Mouse (Mus musculus) embryo, embryonic 10.5 days (tissue): ENCODE measurements around the gene Synm.

Source experiments
- DNase-seq: peaks from one replicate; pipeline ENCODE4 v3.0.0-alpha.2; 2015; ENCODE audit warnings: low spot score

Gene Synm

GRCm38 (mm10) chr7:67759629-67759995 is at the start of gene Synm:
Gene Synm, minus strand, starts transcription at chr7:67759742.
- peak; percentile 91 for DNase-seq

- DNase-seq: no peak
Observed at GRCm38 (mm10) chr7:67803857-67804215, 44.3 kb upstream of the Synm start.

GRCm38 (mm10) chr7:67803015-67803856 is 43.7 kb upstream of the Synm start:
- DNase-seq: peak; percentile 85

DNA sequence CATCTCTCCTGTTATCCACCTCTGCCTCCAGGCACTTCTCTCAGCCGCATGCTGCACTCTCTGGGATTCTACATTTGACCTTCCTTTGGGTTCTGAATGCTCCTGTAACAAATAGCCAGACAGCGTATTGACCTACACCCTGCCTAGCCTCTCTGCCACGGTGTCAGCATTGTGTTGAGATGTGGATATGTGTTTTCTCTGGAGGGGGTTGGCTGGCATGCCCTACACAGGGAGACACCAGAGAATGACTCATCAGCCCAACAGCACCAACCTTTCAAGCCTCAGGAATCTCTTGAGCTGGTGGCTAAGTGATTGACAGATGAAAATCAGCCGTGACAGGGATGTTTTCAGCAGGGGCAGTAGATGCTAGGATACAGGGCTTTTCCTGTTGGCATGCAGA is 41.5 kb upstream of the Synm start:
- no peak for DNase-seq

- DNase-seq: no peak
Observed at GRCm38 (mm10) chr7:67800547-67800946, 41.0 kb upstream of the Synm start.

DNA sequence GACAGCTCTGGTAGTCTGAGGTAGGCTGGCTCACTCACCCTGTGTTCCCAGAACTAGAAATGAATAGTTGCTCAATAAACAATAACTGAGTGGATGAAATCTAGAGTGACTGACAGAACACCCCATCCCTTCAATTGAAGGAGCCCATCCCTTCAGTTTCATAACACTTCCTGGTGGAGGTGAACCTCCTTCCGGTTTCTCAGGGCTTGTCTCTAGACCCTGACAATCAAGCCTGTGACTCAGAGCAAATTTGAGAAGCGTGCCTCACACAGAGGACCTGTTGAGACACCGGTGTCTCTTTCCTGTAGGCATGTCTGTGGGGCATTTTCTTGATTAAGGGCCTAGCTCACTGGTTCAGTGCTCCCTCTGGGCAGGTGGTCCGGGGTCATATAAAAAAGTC is 38.9 kb upstream of the Synm start:
- no peak for DNase-seq

DNA sequence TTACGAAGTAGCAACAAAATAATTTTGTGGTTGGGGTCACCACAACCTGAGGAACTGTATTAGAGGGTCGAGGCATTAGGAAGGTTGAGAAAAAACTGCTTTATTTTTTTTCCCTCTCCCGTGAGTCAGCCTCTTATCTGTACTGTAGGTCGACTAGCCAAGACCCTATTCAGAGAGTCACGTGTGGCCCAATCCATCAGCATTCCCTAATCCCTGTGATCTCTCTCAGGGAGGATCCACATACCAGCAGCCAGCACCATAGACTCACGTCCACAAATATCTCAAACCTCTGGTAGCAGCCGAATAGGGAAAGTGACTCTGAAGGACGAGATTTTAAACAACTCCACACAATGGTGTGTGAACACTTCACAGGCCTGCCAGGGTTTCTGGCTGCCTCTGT is 37.5 kb upstream of the Synm start:
- no peak for DNase-seq

DNA sequence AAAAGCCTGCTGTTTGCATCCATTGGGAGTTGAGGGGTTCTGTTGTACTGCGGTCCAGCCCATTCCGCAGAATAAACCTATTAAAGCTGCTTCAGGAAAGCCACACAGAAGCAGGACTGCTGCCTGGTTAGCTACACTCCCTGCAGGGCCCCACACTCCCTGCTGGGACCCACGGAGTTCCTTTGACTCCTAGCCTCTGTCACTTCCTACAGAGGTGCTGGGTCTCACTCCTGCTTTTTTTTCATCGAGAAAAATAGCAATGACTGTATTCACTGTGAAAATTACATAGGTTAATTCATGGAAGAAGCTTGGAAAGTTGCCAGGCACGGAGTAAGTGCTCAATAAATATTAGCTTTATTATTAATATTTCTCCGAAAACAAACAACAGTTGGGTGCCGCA is 33.9 kb upstream of the Synm start:
- no peak for DNase-seq

DNA sequence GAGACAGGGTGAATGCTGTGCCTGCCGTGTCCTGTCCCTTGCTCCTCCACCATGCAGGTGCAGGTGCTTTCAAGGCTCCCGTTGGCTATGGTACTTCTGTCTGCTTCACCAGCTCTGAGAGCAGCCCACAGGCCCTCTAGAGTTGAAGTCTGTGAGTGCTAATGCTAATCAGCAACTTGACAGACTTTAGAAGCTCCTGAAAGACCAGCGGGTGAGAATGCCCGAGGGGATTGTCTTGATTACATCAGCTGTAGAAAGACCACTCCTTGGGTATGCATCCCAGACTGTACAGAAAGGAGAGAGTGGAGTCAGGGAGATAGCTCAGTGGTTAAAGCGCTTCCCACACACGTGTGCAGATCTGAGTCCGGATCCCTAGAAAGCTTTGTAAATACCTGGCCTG is 31.7 kb upstream of the Synm start:
- DNase-seq: no peak

DNA sequence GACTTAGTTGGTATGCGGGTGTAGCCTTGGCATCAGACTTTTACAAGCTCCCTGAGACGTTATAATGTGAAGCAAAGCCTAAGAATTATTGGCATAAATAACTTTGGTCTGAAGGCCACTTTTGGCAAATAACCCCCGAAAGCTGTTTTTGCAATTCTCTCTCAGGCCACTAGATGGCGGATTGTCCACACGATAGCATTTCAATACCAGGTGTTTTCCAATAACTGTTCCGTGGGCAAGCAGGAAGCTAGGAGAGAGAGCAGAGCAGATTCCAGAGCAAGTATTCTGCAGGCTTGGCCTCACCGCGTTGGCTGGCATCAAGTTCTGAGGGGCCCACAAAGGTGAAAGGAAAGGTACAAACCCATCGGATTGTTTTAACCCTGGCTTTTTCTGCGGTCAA is 29.2 kb upstream of the Synm start:
- peak; percentile 89 for DNase-seq

DNA sequence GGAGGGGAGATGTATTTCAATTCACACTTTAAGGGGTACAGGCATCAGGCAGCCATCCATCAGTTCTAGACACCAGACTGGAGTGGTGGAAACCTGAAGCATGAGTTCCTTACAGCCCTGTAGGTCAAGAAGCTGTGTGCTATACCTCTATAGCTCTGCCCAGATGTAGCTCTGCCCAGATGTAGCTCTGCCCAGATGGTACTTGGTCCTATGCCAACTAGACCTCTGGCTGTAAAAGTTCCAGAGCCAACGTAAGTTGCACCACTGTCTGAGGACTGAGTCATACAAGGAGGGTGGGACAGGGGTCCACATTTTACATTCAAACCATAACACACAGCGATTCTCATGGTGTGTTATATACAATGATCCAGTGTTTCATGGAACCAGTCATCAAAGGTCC is 28.3 kb upstream of the Synm start:
- no peak for DNase-seq

DNA sequence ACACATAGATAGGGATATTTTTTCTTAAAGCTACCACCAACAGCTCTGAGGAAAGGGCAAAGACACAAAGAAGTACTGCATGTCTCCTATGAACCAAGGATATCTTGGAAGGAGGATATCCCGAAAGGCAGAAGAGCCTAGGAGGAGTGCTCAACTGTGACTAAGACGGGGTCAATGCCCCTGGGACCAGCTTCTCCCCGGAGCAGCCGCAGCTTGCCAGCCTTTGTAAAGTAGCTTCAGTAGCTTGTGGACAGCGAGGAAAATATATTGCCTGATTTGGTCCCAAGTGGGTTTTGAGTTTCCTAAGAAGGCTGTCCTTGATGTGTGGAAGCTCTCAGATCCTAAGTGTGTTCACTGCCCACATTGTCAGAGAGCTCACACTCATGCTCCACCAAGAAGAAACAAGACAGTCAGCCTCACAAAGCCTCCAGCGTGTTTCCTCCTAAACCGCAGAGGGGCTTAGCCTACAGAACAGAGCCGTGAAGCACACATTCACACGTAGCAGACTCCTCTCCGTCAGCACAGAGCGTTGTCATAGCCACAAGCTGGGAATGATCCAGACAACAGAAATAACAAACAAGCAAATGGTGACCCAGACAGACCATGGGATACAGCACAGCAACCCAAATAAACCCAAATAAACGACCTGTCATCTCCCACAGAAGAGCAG is 17.2 kb upstream of the Synm start:
- DNase-seq: peak; percentile 33

DNA sequence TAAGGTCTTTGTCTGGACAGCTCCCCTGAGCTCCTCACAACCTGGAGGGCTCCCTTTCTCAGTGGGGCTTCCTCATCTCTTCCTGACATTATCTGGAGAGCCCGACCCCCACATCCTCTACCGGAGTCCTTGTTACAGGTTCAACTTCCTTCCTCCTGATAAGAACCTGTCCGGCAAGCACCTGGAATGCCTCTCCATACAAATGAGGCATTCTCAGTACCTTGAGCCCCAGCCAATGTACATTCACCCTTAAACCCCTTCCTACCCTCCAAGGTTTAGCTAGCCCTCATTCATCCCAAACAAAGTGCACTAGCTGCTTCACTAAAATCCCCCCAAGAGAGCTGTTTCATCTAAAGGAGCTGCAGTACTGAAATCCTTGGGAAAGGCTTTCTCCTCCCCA is 16.1 kb upstream of the Synm start:
- DNase-seq: no peak

GRCm38 (mm10) chr7:67772231-67772630 is 12.7 kb upstream of the Synm start:
- no peak for DNase-seq

GRCm38 (mm10) chr7:67769487-67769886 is 9.9 kb upstream of the Synm start:
- no peak for DNase-seq

- DNase-seq: no peak
Observed at GRCm38 (mm10) chr7:67768125-67768524, 8.6 kb upstream of the Synm start.

DNA sequence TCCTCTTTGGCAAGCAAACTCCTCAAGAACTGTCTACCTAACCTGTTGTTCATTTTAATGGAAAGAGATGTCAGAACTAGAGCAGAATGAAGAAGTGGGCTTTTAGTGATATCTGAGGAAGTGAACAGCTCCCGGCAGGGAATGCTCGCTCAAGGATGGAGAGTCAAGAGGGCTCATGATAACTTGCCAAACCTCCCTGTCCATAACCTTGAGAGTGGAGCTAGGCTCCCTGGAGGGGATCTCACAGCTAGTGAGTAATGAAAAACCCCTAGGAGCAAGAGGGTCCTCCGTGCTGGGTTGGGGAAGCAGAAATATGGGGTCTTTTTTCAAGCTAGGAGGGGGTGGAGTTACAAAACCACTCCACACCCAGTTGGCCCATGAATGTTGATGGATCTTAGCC is 4.1 kb upstream of the Synm start:
- no peak for DNase-seq

DNA sequence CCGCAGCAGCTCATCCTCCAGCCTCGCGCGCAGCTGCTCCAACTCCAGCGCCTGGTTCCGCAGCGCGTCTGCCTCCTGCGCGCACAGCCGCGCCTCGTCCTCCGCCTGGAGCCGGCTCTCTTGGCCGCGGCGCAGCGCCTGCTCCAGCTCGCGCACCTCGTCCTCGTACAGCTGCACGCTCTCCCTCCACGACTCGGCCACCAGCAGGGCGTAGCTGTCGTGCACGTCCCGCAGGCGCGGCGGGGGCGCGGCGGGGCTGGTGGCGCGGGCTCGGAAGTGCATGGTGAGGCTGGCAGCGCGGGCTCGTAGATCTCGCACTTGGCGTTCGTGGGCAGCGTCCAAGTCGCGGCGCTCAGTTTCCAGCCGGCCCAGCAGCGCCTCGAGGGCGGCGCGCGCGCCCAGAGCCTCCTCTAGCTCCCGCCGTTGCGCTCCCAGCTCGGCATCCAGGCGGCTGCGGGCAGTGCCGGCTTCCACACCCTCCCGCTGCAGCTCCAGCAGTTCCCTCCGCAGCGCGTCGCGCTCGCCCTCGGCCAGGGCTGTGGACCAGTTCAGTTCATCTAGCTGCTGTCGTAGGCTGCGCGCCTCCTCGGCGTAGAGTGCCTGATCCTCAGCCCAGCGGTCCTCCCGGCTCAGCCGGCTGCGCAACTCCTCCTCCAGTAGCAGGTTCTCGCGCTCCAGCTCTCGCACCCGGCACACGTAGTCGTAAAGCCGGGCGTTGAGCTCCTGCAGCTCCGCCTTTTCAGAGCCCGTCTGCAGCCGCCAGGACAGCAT is 499 bp downstream of the Synm start:
- DNase-seq: peak; percentile 79

GRCm38 (mm10) chr7:67758506-67758857 is 1.1 kb downstream of the Synm start:
- DNase-seq: peak; percentile 34

GRCm38 (mm10) chr7:67756636-67757035 is 2.9 kb downstream of the Synm start:
- DNase-seq: no peak

GRCm38 (mm10) chr7:67755366-67755765 is 4.2 kb downstream of the Synm start:
- no peak for DNase-seq

DNA sequence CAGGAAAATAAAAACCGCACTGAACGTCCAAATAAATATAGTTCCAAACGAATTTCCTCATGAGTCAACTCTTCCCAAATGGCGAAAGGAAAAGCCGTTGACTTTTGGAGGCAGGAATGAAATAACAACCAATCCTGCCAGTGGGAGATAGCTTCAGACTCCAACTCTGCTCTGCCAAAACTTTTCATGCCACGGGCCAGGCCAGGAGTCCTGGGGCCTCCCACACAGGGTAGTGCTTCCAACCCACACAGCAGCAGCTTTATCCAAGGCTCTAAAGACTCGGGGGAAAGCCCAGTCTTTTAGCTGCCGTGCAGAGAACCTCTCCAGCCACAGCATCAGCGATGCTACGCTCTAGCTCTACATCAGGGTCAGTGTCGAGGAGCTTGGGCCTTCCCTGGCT is 4.9 kb downstream of the Synm start:
- no peak for DNase-seq
